Mouse (Mus musculus) testis, adult 2 months (tissue): ENCODE measurements around the gene Smg9.
A peak's percentile ranks its signal among the peaks of the same experiment; 100 is the strongest.

Experiments
- CTCF ChIP-seq: fragments of 200-500 bp; IDR thresholded peaks from 2 replicates; pipeline ENCODE4 v1.5.1; 2012; ENCODE audit warnings: low read depth, mild to moderate bottlenecking, inconsistent platforms, low read length, moderate library complexity; ENCODE audit not compliant: control insufficient read depth, insufficient read depth, insufficient replicate concordance
- POLR2A ChIP-seq: fragments of 200-500 bp; IDR thresholded peaks from 2 replicates; pipeline ENCODE4 v1.6.1; 2012; ENCODE audit warnings: low read depth, mild to moderate bottlenecking, inconsistent platforms, low read length, moderate library complexity; ENCODE audit not compliant: control insufficient read depth

GRCm38 (mm10) chr7:24384827-24385226, 14.6 kb upstream of the Smg9 start:
- no peak for TF ChIP-seq POLR2A
- peak; percentile 93 for TF ChIP-seq CTCF
